Mouse (Mus musculus) lung, postnatal 14 days (tissue): ENCODE results near the gene Rbm15b.

ENCODE experiments used
- DNase-seq: peaks from one replicate; pipeline ENCODE4 v3.0.0; 2021

Gene Rbm15b

GRCm38 (mm10) chr9:106886828-106887702, at the start of gene Rbm15b:
Rbm15b (minus strand) TSS chr9:106887428.
- peak; percentile 98 for DNase-seq

GRCm38 (mm10) chr9:106934998-106935397, 47.8 kb upstream of the Rbm15b start:
- no peak for DNase-seq

- DNase-seq: no peak
Observed at GRCm38 (mm10) chr9:106914878-106915277, 27.6 kb upstream of the Rbm15b start.

- no peak for DNase-seq
Observed at GRCm38 (mm10) chr9:106913759-106914158, 26.5 kb upstream of the Rbm15b start.

- DNase-seq: no peak
Observed at GRCm38 (mm10) chr9:106911624-106912023, 24.4 kb upstream of the Rbm15b start.

GRCm38 (mm10) chr9:106908715-106909114, 21.5 kb upstream of the Rbm15b start:
- DNase-seq: no peak

GRCm38 (mm10) chr9:106908174-106908573, 20.9 kb upstream of the Rbm15b start:
- no peak for DNase-seq

- no peak for DNase-seq
Observed at GRCm38 (mm10) chr9:106906597-106906996, 19.4 kb upstream of the Rbm15b start.

- peak; percentile 63 for DNase-seq
Observed at GRCm38 (mm10) chr9:106903791-106904134, 16.5 kb upstream of the Rbm15b start.

- DNase-seq: no peak
Observed at GRCm38 (mm10) chr9:106903099-106903790, 16.0 kb upstream of the Rbm15b start.

GRCm38 (mm10) chr9:106901596-106901995, 14.4 kb upstream of the Rbm15b start:
- no peak for DNase-seq

- DNase-seq: no peak
Observed at GRCm38 (mm10) chr9:106898901-106899300, 11.7 kb upstream of the Rbm15b start.

GRCm38 (mm10) chr9:106893327-106893726, 6.1 kb upstream of the Rbm15b start:
- DNase-seq: no peak

- no peak for DNase-seq
Observed at GRCm38 (mm10) chr9:106892552-106892875, 5.3 kb upstream of the Rbm15b start.

- DNase-seq: peak; percentile 96
Observed at GRCm38 (mm10) chr9:106891829-106892551, 4.8 kb upstream of the Rbm15b start, which contains the start of gene Manf. Manf (minus strand) TSS chr9:106891979.

GRCm38 (mm10) chr9:106891341-106891741, 4.1 kb upstream of the Rbm15b start:
- DNase-seq: no peak

GRCm38 (mm10) chr9:106890496-106891240, 3.4 kb upstream of the Rbm15b start:
- DNase-seq: no peak

GRCm38 (mm10) chr9:106889321-106889720, 2.1 kb upstream of the Rbm15b start:
- DNase-seq: no peak

GRCm38 (mm10) chr9:106888346-106888745, 1.1 kb upstream of the Rbm15b start:
- no peak for DNase-seq

- peak; percentile 48 for DNase-seq
Observed at GRCm38 (mm10) chr9:106885901-106886731, 1.1 kb downstream of the Rbm15b start.

- no peak for DNase-seq
Observed at GRCm38 (mm10) chr9:106884996-106885900, 2.0 kb downstream of the Rbm15b start.
